Mouse (Mus musculus): ENCODE data around the gene Zcchc2. TPM values are rescaled to one million over a fixed set of nuclear protein-coding genes. Genes with fewer than 3 reads are reported as not detected.

Gene Zcchc2
- total and polyA plus RNA-seq, 3 experiments: 10.3 to 25.0 (median 19.1) TPM

DNA sequence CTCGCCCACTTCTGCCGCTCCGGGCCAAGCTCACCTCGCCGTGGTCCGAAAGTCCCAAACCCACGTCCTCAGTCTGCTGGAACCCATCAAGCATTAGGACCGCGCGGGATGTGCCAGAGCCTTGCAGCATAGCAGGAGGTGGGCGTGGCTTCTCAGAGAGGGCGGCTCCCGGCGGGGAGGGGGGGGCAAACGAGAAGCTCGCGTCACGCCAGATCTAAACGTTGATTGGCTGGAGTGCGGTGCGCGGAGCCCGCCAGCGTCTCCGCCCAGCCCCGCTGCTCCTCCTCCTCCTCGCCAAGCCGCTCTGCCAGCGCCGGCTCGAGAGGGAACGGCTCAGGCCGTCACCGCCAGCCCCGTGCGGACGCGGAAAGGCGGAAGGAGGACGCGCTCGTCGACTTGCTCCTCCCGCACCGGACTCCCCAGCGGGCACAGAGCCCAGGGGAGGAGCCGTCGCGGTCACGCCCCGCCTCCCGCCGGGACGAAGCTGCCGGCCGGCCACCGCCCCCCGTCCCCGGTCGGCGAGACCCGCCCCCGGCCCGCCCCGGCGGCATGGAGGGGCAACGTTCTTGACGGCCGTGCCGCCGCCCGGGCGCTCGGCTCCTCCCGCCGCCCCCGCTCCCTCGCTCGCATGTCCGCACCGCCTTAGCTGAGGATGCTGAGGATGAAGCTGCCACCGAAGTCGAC, at the start of gene Zcchc2 (continued):
- TF ChIP-seq POLR2AphosphoS2 (IDR thresholded peaks at IDR 0.05; ENCODE audit: low read length) (no peak), CHD2 (IDR thresholded peaks at IDR 0.05; ENCODE audit: low read length) (no peak), CHD1 (IDR thresholded peaks at IDR 0.05; ENCODE audit: low read depth, low read length) (no peak; the same call in 1 of the 2 replicates), CTCF (IDR thresholded peaks at IDR 0.05 in 2 of 3, conservative IDR thresholded peaks at IDR 0.05 in 1 of 3; ENCODE audit: control insufficient read depth in 1 of 3, insufficient read depth in 1 of 3, low read depth in 2 of 3, low read length in 3 of 3, poor library complexity in 1 of 3, severe bottlenecking in 1 of 3) (no peak), NELFE (IDR thresholded peaks at IDR 0.05; ENCODE audit: low read depth, low read length) (peak; percentile 17; the same call in 1 of the 2 replicates)

DNA sequence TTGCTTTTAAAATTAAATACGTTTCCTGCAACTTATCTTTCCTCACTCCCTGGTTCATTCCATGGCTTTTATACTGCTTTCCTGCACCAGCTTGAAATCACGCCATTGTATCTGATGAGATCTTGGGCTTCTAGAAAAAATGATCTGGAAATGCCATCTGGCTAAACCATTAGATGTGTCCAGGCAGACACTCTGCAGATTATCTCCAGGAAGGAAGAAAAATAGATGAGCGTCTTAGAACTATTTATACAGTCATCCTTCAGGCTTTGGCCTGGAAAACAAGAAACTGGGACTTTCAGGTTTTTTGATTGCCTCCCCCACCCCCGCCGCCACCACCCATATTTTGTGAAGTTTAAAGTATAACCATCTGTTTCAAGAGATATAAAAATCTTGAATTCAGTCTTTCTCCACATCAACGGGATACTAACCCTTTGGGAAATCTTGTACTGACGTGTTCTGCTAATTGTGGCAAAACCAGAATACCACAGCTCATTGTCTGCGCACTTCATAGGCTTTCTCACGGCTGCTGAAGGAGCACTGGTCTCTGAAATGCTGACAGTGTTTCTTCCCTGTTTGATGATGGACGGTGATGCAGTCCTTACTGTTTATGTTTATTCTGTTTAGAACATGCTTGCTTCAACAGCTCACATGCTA, 45.2 kb upstream of the Zcchc2 start:
- Histone ChIP-seq H3K4me3 (ENCODE audit: control insufficient read depth in 1 of 2, insufficient read depth in 1 of 2, low read depth in 2 of 2, low read length in 2 of 2) (no peak overlapping the region), H3K27ac (ENCODE audit: control insufficient read depth, low read depth, low read length) (no peak overlapping the region), H3K4me1 (ENCODE audit: control insufficient read depth in 1 of 2, insufficient read depth in 2 of 2, low read length in 2 of 2) (no peaks in the 10 kb centered on the region), H3K9ac (ENCODE audit: control insufficient read depth, low read depth, low read length, poor library complexity, severe bottlenecking) (no peak overlapping the region), H3K27me3 (ENCODE audit: control insufficient read depth in 1 of 2, insufficient read depth in 2 of 2, low read length in 2 of 2) (no peaks in the 10 kb centered on the region; a peak in 1 of 4 replicates), H3K9me3 (replicated peaks; ENCODE audit: insufficient read depth, low read length) (no peaks in the 10 kb centered on the region), H3K36me3 (ENCODE audit: control insufficient read depth in 1 of 2, insufficient read depth in 2 of 2, low read length in 2 of 2) (no peaks in the 10 kb centered on the region), H3K79me2 (ENCODE audit: control insufficient read depth, insufficient read depth, low read length, poor library complexity) (no peaks in the 10 kb centered on the region)
- TF ChIP-seq RCOR1 (IDR thresholded peaks at IDR 0.05; ENCODE audit: low read depth, low read length) (no peak), GATA1 (IDR thresholded peaks at IDR 0.05; ENCODE audit: low read depth, low read length) (no peak), RAD21 (IDR thresholded peaks at IDR 0.05; ENCODE audit: low read depth, low read length) (no peak), SMC3 (IDR thresholded peaks at IDR 0.05; ENCODE audit: low read depth, low read length) (no peak), NRF1 (IDR thresholded peaks at IDR 0.05; ENCODE audit: insufficient read depth, low read depth, low read length, poor library complexity, severe bottlenecking) (no peak), ZMIZ1 (IDR thresholded peaks at IDR 0.05; ENCODE audit: low read depth, low read length) (no peak), TAL1 (IDR thresholded peaks at IDR 0.05; ENCODE audit: low read length) (no peak), NELFE (IDR thresholded peaks at IDR 0.05; ENCODE audit: low read depth, low read length) (no peak), TBP (IDR thresholded peaks at IDR 0.05; ENCODE audit: low read depth, low read length) (no peak), ETS1 (IDR thresholded peaks at IDR 0.05; ENCODE audit: low read depth, low read length) (no peak), MAFK (IDR thresholded peaks at IDR 0.05; ENCODE audit: borderline replicate concordance, low read depth, low read length) (no peak), KAT2A (conservative IDR thresholded peaks at IDR 0.05; ENCODE audit: low read depth, low read length) (no peak), GABPA (IDR thresholded peaks at IDR 0.05; ENCODE audit: low read depth, low read length) (no peak), MYC (IDR thresholded peaks at IDR 0.05; ENCODE audit: low read depth, low read length) (no peak), CHD2 (IDR thresholded peaks at IDR 0.05; ENCODE audit: low read length) (no peak), CTCF (IDR thresholded peaks at IDR 0.05 in 2 of 3, conservative IDR thresholded peaks at IDR 0.05 in 1 of 3; ENCODE audit: control insufficient read depth in 1 of 3, insufficient read depth in 1 of 3, low read depth in 2 of 3, low read length in 3 of 3, poor library complexity in 1 of 3, severe bottlenecking in 1 of 3) (no peak), ELF1 (IDR thresholded peaks at IDR 0.05; ENCODE audit: low read depth, low read length) (no peak), POLR2AphosphoS5 (IDR thresholded peaks at IDR 0.05; ENCODE audit: borderline replicate concordance, low read depth, low read length) (no peak), MAX (IDR thresholded peaks at IDR 0.05; ENCODE audit: low read length) (no peak), HCFC1 (IDR thresholded peaks at IDR 0.05; ENCODE audit: low read depth, low read length) (no peak)
- no peak for DNase-seq (ENCODE audit: low read depth, low spot score)

Data from MEL (cell line).